Mouse (Mus musculus) cerebellum, adult 11 months (tissue): ENCODE measurements at regions not wholly inside any gene's neighbourhood (a gene's known extent, or its start where the extent isn't known, plus 50 kb on each side); places are given as distances from the start of the nearest gene placed in this dataset.
"Not testable (repeated sequence)": the region's sequence is repeated elsewhere in the genome, so short reads cannot be mapped to it uniquely, and the experiment has no call there.

ENCODE experiments used
- DNase-seq: peaks from one replicate; pipeline ENCODE4 v3.0.0; 2022

DNA sequence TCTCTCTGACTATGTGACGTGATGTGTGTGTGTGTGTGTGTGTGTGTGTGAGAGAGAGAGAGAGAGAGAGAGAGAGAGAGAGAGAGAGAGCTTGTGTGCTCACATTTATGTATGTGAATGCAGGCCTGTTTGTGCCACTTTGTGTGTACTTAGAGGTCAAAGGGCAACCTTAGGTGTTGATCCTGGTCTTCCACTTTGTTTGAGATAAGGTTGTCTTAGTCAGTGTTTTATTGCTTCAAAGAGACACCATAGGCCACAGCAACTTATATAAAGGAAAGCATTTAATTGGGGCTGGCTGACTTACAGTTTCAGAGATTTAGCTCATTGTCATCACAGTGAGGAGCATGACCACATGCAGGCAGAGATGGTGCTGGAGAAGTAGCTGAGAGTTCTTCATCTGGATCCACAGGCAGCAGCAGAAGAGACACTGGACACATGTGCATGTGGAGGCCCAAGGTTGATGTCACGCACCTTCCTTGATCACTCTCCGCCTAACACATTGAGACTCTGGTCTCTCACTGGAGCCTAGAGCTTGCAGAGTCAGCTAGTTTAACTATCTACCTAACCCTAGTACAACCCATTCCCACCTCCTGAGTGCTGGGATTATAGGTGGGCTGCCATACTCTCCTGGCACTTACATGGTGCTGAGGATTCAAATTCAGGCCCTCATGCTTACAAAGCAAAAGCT is 85.9 kb upstream of the Eif4g2 start:
- DNase-seq: not testable (repeated sequence)

- no peak for DNase-seq
Measured at GRCm38 (mm10) chr7:111164994-111165393, 82.2 kb upstream of the Eif4g2 start.

- no peak for DNase-seq
Measured at GRCm38 (mm10) chr7:111164276-111164675, 81.4 kb upstream of the Eif4g2 start.

GRCm38 (mm10) chr7:111163861-111164260 is 81.0 kb upstream of the Eif4g2 start:
- DNase-seq: no peak

GRCm38 (mm10) chr7:111163321-111163720 is 80.5 kb upstream of the Eif4g2 start:
- peak; percentile 32 for DNase-seq

GRCm38 (mm10) chr7:111158791-111159286 is 76.0 kb upstream of the Eif4g2 start:
- no peak for DNase-seq

GRCm38 (mm10) chr7:111157754-111158325 is 75.0 kb upstream of the Eif4g2 start:
- no peak for DNase-seq

DNA sequence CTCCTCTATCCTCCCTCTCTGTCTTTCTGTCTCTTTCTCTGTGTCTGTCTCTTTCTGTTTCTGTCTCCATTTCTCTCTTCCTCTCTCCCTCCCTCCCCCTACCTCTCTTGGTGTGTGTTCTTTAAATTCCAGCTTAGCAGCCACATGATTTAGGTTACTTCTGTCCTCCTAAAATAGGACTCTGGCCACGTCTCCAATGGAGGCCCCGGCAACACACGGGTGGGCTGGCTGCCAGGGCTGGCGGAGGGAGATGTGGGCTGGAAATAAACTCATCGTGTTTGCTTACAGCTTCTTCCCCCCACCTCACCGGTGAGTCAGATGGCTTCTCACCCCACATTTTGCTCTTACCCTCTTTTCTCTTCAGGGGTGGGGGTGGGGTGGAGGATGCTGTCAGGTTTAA is 74.5 kb upstream of the Eif4g2 start:
- peak; percentile 44 for DNase-seq

- DNase-seq: no peak
Measured at GRCm38 (mm10) chr7:111156472-111157231, 73.8 kb upstream of the Eif4g2 start.

- DNase-seq: no peak
Measured at GRCm38 (mm10) chr7:111155995-111156394, 73.2 kb upstream of the Eif4g2 start.

- no peak for DNase-seq
Measured at GRCm38 (mm10) chr7:111154217-111154616, 71.4 kb upstream of the Eif4g2 start.

GRCm38 (mm10) chr7:111150540-111150939 is 67.7 kb upstream of the Eif4g2 start:
- no peak for DNase-seq

- DNase-seq: peak; percentile 19
Measured at GRCm38 (mm10) chr7:111150115-111150514, 67.3 kb upstream of the Eif4g2 start.

DNA sequence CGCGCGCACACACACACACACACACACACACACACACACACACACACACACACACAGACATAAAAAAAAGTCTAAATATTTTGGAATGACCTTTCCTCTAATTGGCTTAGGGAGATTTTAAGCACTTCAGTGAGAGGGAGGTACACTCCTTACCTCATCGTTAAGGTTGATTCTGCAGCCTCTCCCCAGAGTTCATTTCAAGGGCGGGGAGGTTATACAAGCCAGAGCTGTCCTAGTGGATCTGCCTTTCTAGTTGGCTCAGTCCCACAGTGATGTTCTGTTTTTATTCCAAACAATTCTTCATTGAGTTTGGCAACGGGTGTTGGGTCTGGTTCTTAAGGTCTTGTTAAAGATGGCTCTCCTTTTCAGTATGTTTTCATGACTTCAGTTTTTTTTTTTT is 64.8 kb upstream of the Eif4g2 start:
- DNase-seq: no peak

DNA sequence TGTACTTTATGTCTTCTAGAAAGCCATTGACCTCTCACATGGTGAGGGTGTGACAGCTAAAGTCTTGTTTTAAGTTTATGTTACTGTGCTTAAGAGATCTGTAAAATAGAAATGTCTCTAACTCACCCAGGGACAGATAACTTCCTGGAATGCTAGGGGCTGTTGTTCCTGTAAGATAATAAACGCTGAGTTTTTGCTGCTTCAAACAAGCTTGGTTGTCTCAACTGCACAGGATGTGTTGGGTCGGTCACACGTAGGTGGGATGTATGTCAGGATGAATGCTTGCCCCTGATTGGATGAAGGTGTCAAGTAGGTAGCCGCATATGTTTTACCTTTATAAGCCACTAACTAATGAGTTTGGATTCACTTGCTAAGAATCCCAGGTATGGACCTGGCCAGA is 63.8 kb upstream of the Eif4g2 start:
- no peak for DNase-seq

DNA sequence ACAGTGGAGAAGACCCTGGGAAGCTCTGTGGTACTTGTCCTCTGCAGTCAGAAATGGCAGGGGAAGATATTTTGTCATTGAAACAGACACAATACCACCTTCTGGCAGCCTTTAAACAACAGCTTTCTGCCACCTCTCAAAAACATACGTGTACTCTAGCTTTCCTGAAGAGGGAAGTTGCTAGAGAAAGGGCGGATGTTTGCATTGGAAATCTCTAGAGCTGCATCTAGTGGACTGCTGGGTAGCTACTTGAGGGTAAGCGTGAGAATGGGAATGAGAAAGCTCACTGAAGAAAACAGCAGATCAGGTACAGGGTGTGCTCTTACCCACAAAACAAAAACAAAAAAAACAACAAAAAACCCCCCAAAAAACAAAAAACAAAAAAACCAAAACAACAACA is 61.4 kb upstream of the Eif4g2 start:
- DNase-seq: no peak

- no peak for DNase-seq
Measured at GRCm38 (mm10) chr7:111141285-111141965, 58.6 kb upstream of the Eif4g2 start.

- no peak for DNase-seq
Measured at GRCm38 (mm10) chr7:111138038-111138437, 55.2 kb upstream of the Eif4g2 start.

GRCm38 (mm10) chr7:111136066-111136639 is 53.3 kb upstream of the Eif4g2 start:
- no peak for DNase-seq

- no peak for DNase-seq
Measured at GRCm38 (mm10) chr7:111134496-111134895, 51.7 kb upstream of the Eif4g2 start.
